In the genomic region with DNA sequence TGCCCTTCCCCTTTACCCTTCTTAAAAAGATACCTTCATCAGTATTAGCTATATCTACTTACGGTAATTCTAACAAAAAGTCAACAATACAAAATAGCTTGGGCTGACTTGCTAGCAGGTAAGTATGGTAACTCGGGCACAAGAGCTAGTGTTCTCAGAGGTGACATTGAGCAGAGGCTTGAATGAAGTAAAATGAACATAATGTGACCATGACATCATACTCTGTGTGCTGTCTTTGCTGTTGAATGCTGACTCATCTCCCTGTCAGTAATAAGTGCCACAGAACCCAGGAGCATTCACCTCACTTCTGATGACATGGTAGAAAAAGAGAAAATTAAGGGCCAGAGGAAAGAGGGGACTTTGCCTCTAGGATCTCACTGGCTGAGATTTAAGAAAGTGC, we compare ENCODE assay signal across 28 mouse cellular contexts.
DNase-seq lines count a peak whose midpoint lies in the region; ATAC-seq and TF ChIP-seq lines count a peak whose summit lies in the region.
"Had no signal": no experiment of that assay in that cellular context is flagged by ENCODE, and none has a peak within 500 bp of the region (broad histone marks: within the 10 kb centered on the region; RNA-seq: fewer than 3 reads in every experiment).

No protein-coding gene starts in this region.

- WGBS in kidney, postnatal 0 days: 90% methylated on average over 2 of the region's 2 CpGs
- WGBS in cerebellum, adult 2 months: 91% methylated on average over 2 of the region's 2 CpGs

- ATAC-seq in kidney, postnatal 0 days (replicated peaks; ENCODE audit: low FRiP score, low read depth): peak; percentile 75; the same call in 1 of the 2 replicates
- 0 out of 2 replicates have a peak, but pooled peaks have one; percentile 20 for ATAC-seq in megakaryocyte-erythroid progenitor cell, adult 5-6 weeks (replicated peaks; ENCODE audit: low FRiP score, low TSS enrichment, poor library complexity, severe bottlenecking)
- ATAC-seq: forebrain, postnatal 0 days had no signal

- no peaks in the 10 kb centered on the region for H3K4me1 ChIP-seq in kidney, postnatal 0 days (replicated peaks; ENCODE audit: insufficient read depth, low read length)
- H3K4me1 ChIP-seq in MEL (ENCODE audit: control insufficient read depth in 1 of 2, insufficient read depth in 2 of 2, low read length in 2 of 2): no peaks in the 10 kb centered on the region
- H3K4me1 ChIP-seq in cerebellum, adult 2 months (ENCODE audit: control insufficient read depth, insufficient read depth, low read length): no peaks in the 10 kb centered on the region
- H3K4me1 ChIP-seq: embryonic facial prominence, embryonic 10.5 days; embryonic facial prominence, embryonic 15.5 days; forebrain, embryonic 12.5 days; limb, embryonic 13.5 days; midbrain, embryonic 10.5 days; midbrain, embryonic 15.5 days; stomach, embryonic 15.5 days had no signal

- TF ChIP-seq EP300 in MEL (IDR thresholded peaks at IDR 0.05; ENCODE audit: low read depth in 1 of 2, low read length in 2 of 2): no peak

- no peak for DNase-seq in kidney, postnatal 0 days (ENCODE audit: low spot score)
- no peak for DNase-seq in kidney, adult 11 months
- DNase-seq in 416B (ENCODE audit: low read depth): peak; percentile 43
- peak; percentile 36 for DNase-seq in MEL (ENCODE audit: low read depth, low spot score)
- DNase-seq in thymus, postnatal 14 days: no peak
- DNase-seq in cerebellum, adult 2 months: no peak
- DNase-seq: adrenal gland, postnatal 25 days; cerebellum, adult 11-12 months; cerebellum, postnatal 10 days; forebrain, postnatal 0 days; gastrocnemius, postnatal 25 days; heart, postnatal 4 days; kidney, postnatal 25 days; lung, embryonic 14.5 days; lung, postnatal 14 days; right cerebral cortex, postnatal 25 days had no signal

- no peak overlapping the region for H3K27ac ChIP-seq in kidney, postnatal 0 days
- H3K27ac ChIP-seq in MEL (ENCODE audit: control insufficient read depth, low read depth, low read length): no peak overlapping the region
- no peak overlapping the region for H3K27ac ChIP-seq in cerebellum, adult 2 months (ENCODE audit: insufficient read depth, low read length)
- H3K27ac ChIP-seq: embryonic facial prominence, embryonic 10.5 days; embryonic facial prominence, embryonic 15.5 days; forebrain, embryonic 12.5 days; hindbrain, embryonic 14.5 days; left cerebral cortex, adult 2 months; limb, embryonic 13.5 days; liver, embryonic 14.5 days; midbrain, embryonic 10.5 days; midbrain, embryonic 15.5 days; stomach, embryonic 15.5 days had no signal

- H3K36me3 ChIP-seq in kidney, postnatal 0 days (ENCODE audit: insufficient read depth, low read length): 0 out of 2 replicates have a peak, but pooled peaks cover 3% of the 10 kb centered on the region
- peaks cover 2 to 35% of the 10 kb centered on the region in 2 experiments for H3K36me3 ChIP-seq in MEL (ENCODE audit: control insufficient read depth in 1 of 2, insufficient read depth in 2 of 2, low read length in 2 of 2)
- H3K36me3 ChIP-seq: embryonic facial prominence, embryonic 15.5 days; stomach, embryonic 15.5 days had no signal

- no peak for TF ChIP-seq RAD21 in MEL (IDR thresholded peaks at IDR 0.05; ENCODE audit: low read depth, low read length)

- H3K9ac ChIP-seq in kidney, postnatal 0 days (ENCODE audit: low read depth, low read length): no peak overlapping the region
- no peak overlapping the region for H3K9ac ChIP-seq in MEL (ENCODE audit: control insufficient read depth, low read depth, low read length, poor library complexity, severe bottlenecking)
- H3K9ac ChIP-seq: embryonic facial prominence, embryonic 15.5 days; forebrain, embryonic 12.5 days; forebrain, postnatal 0 days; hindbrain, embryonic 14.5 days; limb, embryonic 13.5 days; liver, embryonic 14.5 days; lung, embryonic 14.5 days; midbrain, embryonic 15.5 days; stomach, embryonic 15.5 days had no signal

- no peak overlapping the region for H3K4me2 ChIP-seq in kidney, postnatal 0 days (ENCODE audit: low read length)
- H3K4me2 ChIP-seq: embryonic facial prominence, embryonic 15.5 days; forebrain, embryonic 12.5 days; heart, embryonic 11.5 days; hindbrain, embryonic 14.5 days; limb, embryonic 13.5 days; lung, embryonic 14.5 days; midbrain, embryonic 15.5 days; stomach, embryonic 15.5 days had no signal

- TF ChIP-seq CTCF in kidney, postnatal 0 days (IDR thresholded peaks at IDR 0.05; ENCODE audit: low read depth): no peak
- TF ChIP-seq CTCF in MEL (IDR thresholded peaks at IDR 0.05 in 2 of 3, conservative IDR thresholded peaks at IDR 0.05 in 1 of 3; ENCODE audit: control insufficient read depth in 1 of 3, insufficient read depth in 1 of 3, low read depth in 2 of 3, low read length in 3 of 3, poor library complexity in 1 of 3, severe bottlenecking in 1 of 3): no peak
- TF ChIP-seq CTCF in cerebellum, adult 2 months (IDR thresholded peaks at IDR 0.05; ENCODE audit: borderline replicate concordance, insufficient read depth, low read depth, low read length): no peak

- no peaks in the 10 kb centered on the region for H3K27me3 ChIP-seq in kidney, postnatal 0 days (ENCODE audit: insufficient read depth, low read length)
- no peaks in the 10 kb centered on the region for H3K27me3 ChIP-seq in MEL (ENCODE audit: control insufficient read depth in 1 of 2, insufficient read depth in 2 of 2, low read length in 2 of 2)
- no peaks in the 10 kb centered on the region for H3K27me3 ChIP-seq in cerebellum, adult 2 months (ENCODE audit: control insufficient read depth, insufficient read depth, low read length)
- H3K27me3 ChIP-seq: embryonic facial prominence, embryonic 15.5 days; forebrain, embryonic 12.5 days; limb, embryonic 13.5 days; midbrain, embryonic 15.5 days; stomach, embryonic 15.5 days had no signal

- H3K79me2 ChIP-seq in MEL (ENCODE audit: control insufficient read depth, insufficient read depth, low read length, poor library complexity): no peaks in the 10 kb centered on the region

- H3K9me3 ChIP-seq in kidney, postnatal 0 days (replicated peaks; ENCODE audit: low read length): no peaks in the 10 kb centered on the region
- no peaks in the 10 kb centered on the region for H3K9me3 ChIP-seq in MEL (replicated peaks; ENCODE audit: insufficient read depth, low read length)
- H3K9me3 ChIP-seq: embryonic facial prominence, embryonic 10.5 days; embryonic facial prominence, embryonic 15.5 days; forebrain, embryonic 12.5 days; limb, embryonic 13.5 days; midbrain, embryonic 10.5 days; midbrain, embryonic 15.5 days; stomach, embryonic 15.5 days had no signal

- no peak for TF ChIP-seq POLR2A in MEL (IDR thresholded peaks at IDR 0.05; ENCODE audit: control insufficient read depth in 1 of 2, insufficient read depth in 1 of 2, low read depth in 1 of 2, low read length in 2 of 2, poor library complexity in 1 of 2)
- TF ChIP-seq POLR2A in cerebellum, adult 2 months (IDR thresholded peaks at IDR 0.05; ENCODE audit: borderline replicate concordance, insufficient read depth, low read length): no peak

- no peak overlapping the region for H3K4me3 ChIP-seq in kidney, postnatal 0 days (replicated peaks; ENCODE audit: low read depth, low read length)
- no peak overlapping the region for H3K4me3 ChIP-seq in MEL (ENCODE audit: control insufficient read depth in 1 of 2, insufficient read depth in 1 of 2, low read depth in 2 of 2, low read length in 2 of 2)
- no peak overlapping the region for H3K4me3 ChIP-seq in cerebellum, adult 2 months (replicated peaks; ENCODE audit: insufficient read depth, low read depth, low read length)
- H3K4me3 ChIP-seq: embryonic facial prominence, embryonic 10.5 days; embryonic facial prominence, embryonic 15.5 days; forebrain, embryonic 12.5 days; left cerebral cortex, adult 2 months; limb, embryonic 13.5 days; midbrain, embryonic 10.5 days; midbrain, embryonic 15.5 days; stomach, embryonic 15.5 days had no signal

TF ChIP-seq in MEL, 35 proteins besides CTCF, POLR2A, EP300 and RAD21:
- 0 out of 2 replicates have a peak, but pooled peaks have one; percentile 55 for TF ChIP-seq POLR2AphosphoS5 (IDR thresholded peaks at IDR 0.05; ENCODE audit: borderline replicate concordance, low read depth, low read length)
- TF ChIP-seq ZMIZ1 (IDR thresholded peaks at IDR 0.05; ENCODE audit: low read depth, low read length): no peak
- peak; percentile 2 for TF ChIP-seq POLR2AphosphoS2 (IDR thresholded peaks at IDR 0.05; ENCODE audit: low read length)
- TF ChIP-seq ZNF384 (IDR thresholded peaks at IDR 0.05; ENCODE audit: low read depth, low read length): no peak
- no peak for TF ChIP-seq MAZ (IDR thresholded peaks at IDR 0.05; ENCODE audit: low read depth, low read length)
- no peak for TF ChIP-seq GABPA (IDR thresholded peaks at IDR 0.05; ENCODE audit: low read depth, low read length)
- TF ChIP-seq RCOR1 (IDR thresholded peaks at IDR 0.05; ENCODE audit: low read depth, low read length): no peak
- TF ChIP-seq SIN3A (IDR thresholded peaks at IDR 0.05; ENCODE audit: low read length): no peak
- no peak for TF ChIP-seq ZKSCAN1 (IDR thresholded peaks at IDR 0.05; ENCODE audit: low read depth, low read length)
TF ChIP-seq in MEL: peak in this region for 2.

Comparison
In these comparisons a context has a peak if more than half of its experiments do, and no peak if none do; other contexts are left out.
1. DNase-seq: peak in 416B (single experiment) and MEL (single experiment); none in kidney, postnatal 0 days (single experiment), kidney, adult 11 months (single experiment), thymus, postnatal 14 days (single experiment) and cerebellum, adult 2 months (0 of 2).